Mouse (Mus musculus) brain, embryonic 14.5 days (tissue): ENCODE results near the gene Dydc2.

Experiments
- CTCF ChIP-seq: fragments of 200-500 bp; IDR thresholded peaks from 2 replicates; pipeline ENCODE4 v1.5.1; 2012; ENCODE audit warnings: inconsistent platforms, mild to moderate bottlenecking, moderate library complexity, borderline replicate concordance; ENCODE audit not compliant: insufficient read depth, insufficient read length; ENCODE audit errors: extremely low read depth
- POLR2A ChIP-seq: fragments of 200-500 bp; IDR thresholded peaks from 2 replicates; pipeline ENCODE4 v1.6.1; 2012; ENCODE audit warnings: mild to moderate bottlenecking, inconsistent platforms, borderline replicate concordance; ENCODE audit not compliant: poor library complexity, insufficient read depth, insufficient read length, severe bottlenecking; ENCODE audit errors: extremely low read depth

GRCm38 (mm10) chr14:41116271-41116670 is 47.3 kb upstream of the Dydc2 start:
- TF ChIP-seq CTCF: no peak
- TF ChIP-seq POLR2A: no peak
